Mouse (Mus musculus): ENCODE results near the gene Zfp870. TPM values are rescaled to one million over a fixed set of nuclear protein-coding genes. Genes with fewer than 3 reads are reported as not detected.

Zfp870 gene
- polyA plus RNA-seq, 2 experiments = 5.1 to 8.8 TPM

DNA sequence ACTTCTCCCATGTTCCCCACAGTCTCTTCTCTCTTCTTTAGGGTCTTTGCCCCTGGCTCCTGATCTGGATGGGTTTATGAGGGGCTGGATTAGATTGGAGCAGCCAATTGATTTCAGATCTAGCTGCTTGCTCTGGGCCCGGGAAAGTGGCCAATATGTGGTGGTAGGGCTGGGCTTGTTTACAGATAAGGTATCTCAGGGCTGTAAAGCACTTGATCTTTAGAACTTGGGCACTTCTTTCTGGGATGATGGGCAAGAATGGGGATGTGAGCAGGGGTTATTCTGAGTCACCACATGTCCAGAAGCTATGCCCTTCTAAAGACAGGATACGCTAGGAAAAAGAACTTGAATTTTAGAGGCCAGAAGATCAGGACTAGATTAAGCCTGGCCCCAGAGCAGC is 27.7 kb upstream of the Zfp870 start:
- Histone ChIP-seq H3K27ac (replicated peaks; ENCODE audit: low read depth, low read length) (no peak overlapping the region), H3K27me3 (ENCODE audit: control insufficient read depth, insufficient read depth, low read length) (no peaks in the 10 kb centered on the region), H3K4me2 (replicated peaks; ENCODE audit: low read depth, low read length, severe bottlenecking) (no peak overlapping the region), H3K4me1 (ENCODE audit: control insufficient read depth, insufficient read depth, low read length) (no peaks in the 10 kb centered on the region), H3K9ac (ENCODE audit: low read depth, low read length, severe bottlenecking) (no peak overlapping the region), H3K9me3 (ENCODE audit: control insufficient read depth, low read length) (peaks cover 3% of the 10 kb centered on the region; the same call in 1 of the 2 replicates), H3K36me3 (ENCODE audit: control insufficient read depth, insufficient read depth, low read length) (no peaks in the 10 kb centered on the region), H3K4me3 (replicated peaks; ENCODE audit: low read length) (no peak overlapping the region)
- WGBS = 50% methylated on average over 2 of the region's 2 CpGs
- ATAC-seq (ENCODE audit: low FRiP score, low read depth) (no peak), DNase-seq (ENCODE audit: low spot score) (no peak)
- no peak for TF ChIP-seq POLR2A (IDR thresholded peaks at IDR 0.05; ENCODE audit: borderline replicate concordance, extremely low read depth, insufficient read depth, insufficient read length)

DNA sequence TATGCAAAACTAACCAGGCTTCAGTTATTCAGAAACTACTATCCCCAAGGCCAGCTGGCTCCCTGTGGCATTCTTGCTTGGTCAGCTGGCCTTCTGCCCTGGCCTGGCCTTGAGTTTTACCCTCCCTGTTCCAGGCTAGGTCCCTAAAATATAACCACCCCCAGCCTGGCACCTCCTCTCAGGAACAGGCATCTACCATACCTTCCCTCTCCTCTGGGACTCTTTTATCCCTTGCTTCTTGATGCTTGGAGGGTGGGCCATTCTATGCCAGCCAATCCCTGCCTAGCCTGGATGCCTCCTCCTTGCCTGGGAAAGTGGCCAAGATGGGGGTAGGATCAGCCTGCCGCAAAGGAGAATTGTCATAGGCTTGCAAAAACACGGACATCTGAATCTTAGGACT is 25.7 kb upstream of the Zfp870 start, which contains the start of gene Cyp4f14:
TSS of gene Cyp4f14 (minus strand) at position 212 of the 400 bp plus-strand sequence.
- H3K9me3 ChIP-seq (ENCODE audit: control insufficient read depth, low read length) = peaks cover 3% of the 10 kb centered on the region; the same call in 1 of the 2 replicates
- TF ChIP-seq POLR2A (IDR thresholded peaks at IDR 0.05; ENCODE audit: borderline replicate concordance, extremely low read depth, insufficient read depth, insufficient read length) = no peak
- H3K27ac ChIP-seq (replicated peaks; ENCODE audit: low read depth, low read length) = no peak within 1 kb of the TSS
- WGBS = 46% methylated on average over 2 of the region's 2 CpGs
- DNase-seq (ENCODE audit: low spot score) = no peak
- no peaks in the 10 kb centered on the region for H3K27me3 ChIP-seq (ENCODE audit: control insufficient read depth, insufficient read depth, low read length)
- no peak within 1 kb of the TSS for H3K4me3 ChIP-seq (replicated peaks; ENCODE audit: low read length)
- H3K4me1 ChIP-seq (ENCODE audit: control insufficient read depth, insufficient read depth, low read length) = no peaks in the 10 kb centered on the region
- H3K36me3 ChIP-seq (ENCODE audit: control insufficient read depth, insufficient read depth, low read length) = no peaks in the 10 kb centered on the region
- ATAC-seq (ENCODE audit: low FRiP score, low read depth) = no peak
- H3K9ac ChIP-seq (ENCODE audit: low read depth, low read length, severe bottlenecking) = no peak within 1 kb of the TSS
- H3K4me2 ChIP-seq (replicated peaks; ENCODE audit: low read depth, low read length, severe bottlenecking) = no peak within 1 kb of the TSS

DNA sequence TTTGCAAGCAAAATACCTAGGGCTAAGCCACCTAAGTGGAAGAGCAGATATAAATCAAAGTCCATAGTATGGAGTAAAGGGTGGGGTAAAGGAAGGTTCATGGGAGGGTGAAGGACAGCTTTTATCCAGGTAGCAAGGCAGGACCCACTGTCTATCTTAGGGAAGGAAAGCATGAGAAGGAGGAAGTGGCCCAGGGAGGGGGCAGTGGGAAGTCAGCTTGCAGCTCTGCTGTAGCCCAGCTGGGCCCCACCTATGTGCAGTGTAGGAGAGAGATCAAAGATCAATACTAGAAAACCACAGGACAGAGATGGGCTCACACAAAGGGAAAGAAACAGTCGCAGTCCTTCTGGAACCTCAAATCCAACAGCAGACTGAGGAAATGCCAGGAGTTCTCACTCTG is 24.6 kb upstream of the Zfp870 start:
- H3K9me3 ChIP-seq (ENCODE audit: control insufficient read depth, low read length) = no peaks in the 10 kb centered on the region
- no peaks in the 10 kb centered on the region for H3K4me1 ChIP-seq (ENCODE audit: control insufficient read depth, insufficient read depth, low read length)
- no peak for ATAC-seq (ENCODE audit: low FRiP score, low read depth)
- no peak overlapping the region for H3K4me3 ChIP-seq (replicated peaks; ENCODE audit: low read length)
- DNase-seq (ENCODE audit: low spot score) = no peak
- no peaks in the 10 kb centered on the region for H3K36me3 ChIP-seq (ENCODE audit: control insufficient read depth, insufficient read depth, low read length)
- TF ChIP-seq POLR2A (IDR thresholded peaks at IDR 0.05; ENCODE audit: borderline replicate concordance, extremely low read depth, insufficient read depth, insufficient read length) = no peak
- no peak overlapping the region for H3K27ac ChIP-seq (replicated peaks; ENCODE audit: low read depth, low read length)
- 91% methylated on average over 1 of the region's 1 CpGs for WGBS
- H3K27me3 ChIP-seq (ENCODE audit: control insufficient read depth, insufficient read depth, low read length) = no peaks in the 10 kb centered on the region
- no peak overlapping the region for H3K4me2 ChIP-seq (replicated peaks; ENCODE audit: low read depth, low read length, severe bottlenecking)
- H3K9ac ChIP-seq (ENCODE audit: low read depth, low read length, severe bottlenecking) = no peak overlapping the region

DNA sequence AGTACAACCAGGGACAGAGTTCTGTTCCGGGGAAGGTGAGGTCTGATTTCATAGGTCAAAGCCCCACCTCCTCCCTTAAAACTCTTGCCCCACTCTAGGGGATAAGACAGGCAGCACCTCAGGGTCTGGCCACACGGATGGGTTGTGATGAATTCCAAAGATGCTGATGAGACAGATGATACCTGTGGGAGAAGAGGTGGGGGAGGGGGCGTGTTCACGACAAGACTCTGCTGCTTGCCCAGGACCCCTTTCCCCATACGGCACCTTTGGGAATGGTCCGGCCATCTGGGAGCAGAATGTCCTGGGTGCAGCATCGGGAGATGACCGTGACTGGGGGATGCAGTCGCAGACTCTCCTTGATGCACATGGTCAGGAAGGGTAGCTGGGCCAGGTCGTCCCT is 14.7 kb upstream of the Zfp870 start:
- ATAC-seq (ENCODE audit: low FRiP score, low read depth) = no peak
- WGBS = 72% methylated on average over 10 of the region's 10 CpGs
- H3K36me3 ChIP-seq (ENCODE audit: control insufficient read depth, insufficient read depth, low read length) = no peaks in the 10 kb centered on the region
- no peaks in the 10 kb centered on the region for H3K9me3 ChIP-seq (ENCODE audit: control insufficient read depth, low read length)
- H3K27me3 ChIP-seq (ENCODE audit: control insufficient read depth, insufficient read depth, low read length) = no peaks in the 10 kb centered on the region
- DNase-seq (ENCODE audit: low spot score) = no peak
- H3K4me2 ChIP-seq (replicated peaks; ENCODE audit: low read depth, low read length, severe bottlenecking) = no peak overlapping the region
- no peak for TF ChIP-seq POLR2A (IDR thresholded peaks at IDR 0.05; ENCODE audit: borderline replicate concordance, extremely low read depth, insufficient read depth, insufficient read length)
- no peak overlapping the region for H3K9ac ChIP-seq (ENCODE audit: low read depth, low read length, severe bottlenecking)
- no peak overlapping the region for H3K4me3 ChIP-seq (replicated peaks; ENCODE audit: low read length)
- no peak overlapping the region for H3K27ac ChIP-seq (replicated peaks; ENCODE audit: low read depth, low read length)
- H3K4me1 ChIP-seq (ENCODE audit: control insufficient read depth, insufficient read depth, low read length) = no peaks in the 10 kb centered on the region

DNA sequence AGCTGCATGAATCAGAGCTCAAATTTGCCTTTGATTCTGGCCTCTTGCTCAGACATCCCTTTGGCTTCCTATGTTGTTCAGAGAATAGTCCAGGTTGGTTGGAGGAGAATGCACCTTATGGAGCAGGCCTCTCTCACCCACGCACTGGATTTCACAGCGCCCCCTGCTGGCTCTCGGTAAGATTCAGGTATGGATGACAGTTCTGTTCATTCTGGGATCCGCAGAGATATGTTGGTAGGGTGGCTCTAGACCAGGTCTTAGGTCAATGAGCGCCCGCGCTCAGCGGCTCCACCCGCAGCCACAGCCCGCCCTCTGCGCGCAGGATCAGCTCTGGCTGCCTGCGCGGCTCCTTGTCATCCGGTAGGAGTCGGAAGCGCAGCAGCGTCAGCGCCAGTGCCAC is 13.8 kb upstream of the Zfp870 start:
- H3K4me3 ChIP-seq (replicated peaks; ENCODE audit: low read length) = no peak overlapping the region
- DNase-seq (ENCODE audit: low spot score) (no peak), ATAC-seq (ENCODE audit: low FRiP score, low read depth) (no peak)
- no peaks in the 10 kb centered on the region for H3K27me3 ChIP-seq (ENCODE audit: control insufficient read depth, insufficient read depth, low read length)
- no peak overlapping the region; the same call in 1 of the 2 replicates for H3K4me2 ChIP-seq (replicated peaks; ENCODE audit: low read depth, low read length, severe bottlenecking)
- 11% methylated on average over 19 of the region's 19 CpGs for WGBS
- no peaks in the 10 kb centered on the region for H3K4me1 ChIP-seq (ENCODE audit: control insufficient read depth, insufficient read depth, low read length)
- no peaks in the 10 kb centered on the region for H3K36me3 ChIP-seq (ENCODE audit: control insufficient read depth, insufficient read depth, low read length)
- TF ChIP-seq POLR2A (IDR thresholded peaks at IDR 0.05; ENCODE audit: borderline replicate concordance, extremely low read depth, insufficient read depth, insufficient read length) = no peak
- no peak overlapping the region for H3K9ac ChIP-seq (ENCODE audit: low read depth, low read length, severe bottlenecking)
- no peaks in the 10 kb centered on the region for H3K9me3 ChIP-seq (ENCODE audit: control insufficient read depth, low read length)
- H3K27ac ChIP-seq (replicated peaks; ENCODE audit: low read depth, low read length) = no peak overlapping the region

DNA sequence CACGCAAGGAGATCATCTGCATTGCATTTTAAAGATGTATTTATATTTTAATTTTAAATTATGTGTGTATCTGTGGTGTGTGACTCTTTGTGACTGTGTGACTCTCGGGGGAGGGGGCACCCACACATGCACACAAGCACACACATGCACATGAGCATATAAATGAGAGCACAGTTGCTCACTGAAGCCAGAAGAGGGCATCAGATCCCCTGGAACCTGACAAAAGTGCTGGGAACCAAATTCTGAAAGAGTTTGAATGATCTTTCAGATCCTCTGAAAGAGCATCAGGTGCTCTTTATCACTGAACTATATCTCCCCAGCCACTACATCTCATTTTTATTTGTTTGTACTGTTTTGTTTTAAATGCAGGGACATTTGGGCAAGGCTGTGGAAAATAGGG is 13.0 kb upstream of the Zfp870 start:
- DNase-seq (ENCODE audit: low spot score) = no peak
- ATAC-seq (ENCODE audit: low FRiP score, low read depth) = no peak
- no peaks in the 10 kb centered on the region for H3K4me1 ChIP-seq (ENCODE audit: control insufficient read depth, insufficient read depth, low read length)

More for the DNA sequence above, 13.0 kb upstream of the Zfp870 start:
- H3K36me3 ChIP-seq (ENCODE audit: control insufficient read depth, insufficient read depth, low read length) = no peaks in the 10 kb centered on the region
- no peaks in the 10 kb centered on the region for H3K27me3 ChIP-seq (ENCODE audit: control insufficient read depth, insufficient read depth, low read length)
- TF ChIP-seq POLR2A (IDR thresholded peaks at IDR 0.05; ENCODE audit: borderline replicate concordance, extremely low read depth, insufficient read depth, insufficient read length) = no peak
- no peak overlapping the region for H3K27ac ChIP-seq (replicated peaks; ENCODE audit: low read depth, low read length)
- no peak overlapping the region for H3K9ac ChIP-seq (ENCODE audit: low read depth, low read length, severe bottlenecking)
- WGBS = 58% methylated on average over 2 of the region's 2 CpGs
- no peaks in the 10 kb centered on the region for H3K9me3 ChIP-seq (ENCODE audit: control insufficient read depth, low read length)
- H3K4me3 ChIP-seq (replicated peaks; ENCODE audit: low read length) = no peak overlapping the region
- no peak overlapping the region for H3K4me2 ChIP-seq (replicated peaks; ENCODE audit: low read depth, low read length, severe bottlenecking)

Data from limb, embryonic 14.5 days (tissue).